Mouse (Mus musculus): Measurements from ENCODE around the gene Auts2.

Gene Auts2

GRCm38 (mm10) chr5:131832891-131833876, 710.0 kb downstream of the Auts2 start:
- no peak for DNase-seq (ENCODE audit: low read depth, low spot score)
- Histone ChIP-seq H3K27me3 (ENCODE audit: control insufficient read depth, insufficient read depth, low read length, poor library complexity, severe bottlenecking) (no peaks in the 10 kb centered on the region), H3K36me3 (ENCODE audit: control insufficient read depth, insufficient read depth, low read length, poor library complexity, severe bottlenecking) (no peaks in the 10 kb centered on the region)

GRCm38 (mm10) chr5:131830111-131830510, 713.0 kb downstream of the Auts2 start:
- H3K36me3 ChIP-seq (ENCODE audit: control insufficient read depth, insufficient read depth, low read length, poor library complexity, severe bottlenecking): no peaks in the 10 kb centered on the region
- no peak for DNase-seq (ENCODE audit: low read depth, low spot score)
- H3K27me3 ChIP-seq (ENCODE audit: control insufficient read depth, insufficient read depth, low read length, poor library complexity, severe bottlenecking): no peaks in the 10 kb centered on the region

- Histone ChIP-seq H3K36me3 (ENCODE audit: control insufficient read depth, insufficient read depth, low read length, poor library complexity, severe bottlenecking) (no peaks in the 10 kb centered on the region), H3K27me3 (ENCODE audit: control insufficient read depth, insufficient read depth, low read length, poor library complexity, severe bottlenecking) (no peaks in the 10 kb centered on the region)
- no peak for DNase-seq (ENCODE audit: low read depth, low spot score)
Observed at GRCm38 (mm10) chr5:131829248-131829647, 713.9 kb downstream of the Auts2 start.

GRCm38 (mm10) chr5:131828607-131829006, 714.5 kb downstream of the Auts2 start:
- Histone ChIP-seq H3K36me3 (ENCODE audit: control insufficient read depth, insufficient read depth, low read length, poor library complexity, severe bottlenecking) (no peaks in the 10 kb centered on the region), H3K27me3 (ENCODE audit: control insufficient read depth, insufficient read depth, low read length, poor library complexity, severe bottlenecking) (no peaks in the 10 kb centered on the region)
- DNase-seq (ENCODE audit: low read depth, low spot score): no peak

GRCm38 (mm10) chr5:131826362-131827261, 716.5 kb downstream of the Auts2 start:
- no peaks in the 10 kb centered on the region for H3K36me3 ChIP-seq (ENCODE audit: control insufficient read depth, insufficient read depth, low read length, poor library complexity, severe bottlenecking)
- no peak for DNase-seq (ENCODE audit: low read depth, low spot score)

GRCm38 (mm10) chr5:131825421-131825820, 717.7 kb downstream of the Auts2 start:
- no peak for DNase-seq (ENCODE audit: low read depth, low spot score)
- no peaks in the 10 kb centered on the region for H3K36me3 ChIP-seq (ENCODE audit: control insufficient read depth, insufficient read depth, low read length, poor library complexity, severe bottlenecking)
- no peaks in the 10 kb centered on the region for H3K27me3 ChIP-seq (ENCODE audit: control insufficient read depth, insufficient read depth, low read length, poor library complexity, severe bottlenecking)

More at GRCm38 (mm10) chr5:131826362-131827261, 716.5 kb downstream of the Auts2 start:
- no peaks in the 10 kb centered on the region for H3K27me3 ChIP-seq (ENCODE audit: control insufficient read depth, insufficient read depth, low read length, poor library complexity, severe bottlenecking)

GRCm38 (mm10) chr5:131824197-131824991, 718.8 kb downstream of the Auts2 start:
- H3K27me3 ChIP-seq (ENCODE audit: control insufficient read depth, insufficient read depth, low read length, poor library complexity, severe bottlenecking): no peaks in the 10 kb centered on the region
- no peak for DNase-seq (ENCODE audit: low read depth, low spot score)
- H3K36me3 ChIP-seq (ENCODE audit: control insufficient read depth, insufficient read depth, low read length, poor library complexity, severe bottlenecking): no peaks in the 10 kb centered on the region

- DNase-seq (ENCODE audit: low read depth, low spot score): no peak
Observed at GRCm38 (mm10) chr5:131821461-131821860, 721.7 kb downstream of the Auts2 start.

GRCm38 (mm10) chr5:131819251-131819691, 723.9 kb downstream of the Auts2 start:
- Histone ChIP-seq H3K27me3 (ENCODE audit: control insufficient read depth, insufficient read depth, low read length, poor library complexity, severe bottlenecking) (no peaks in the 10 kb centered on the region), H3K36me3 (ENCODE audit: control insufficient read depth, insufficient read depth, low read length, poor library complexity, severe bottlenecking) (no peaks in the 10 kb centered on the region)
- DNase-seq (ENCODE audit: low read depth, low spot score): no peak

More at GRCm38 (mm10) chr5:131821461-131821860, 721.7 kb downstream of the Auts2 start:
- Histone ChIP-seq H3K27me3 (ENCODE audit: control insufficient read depth, insufficient read depth, low read length, poor library complexity, severe bottlenecking) (no peaks in the 10 kb centered on the region), H3K36me3 (ENCODE audit: control insufficient read depth, insufficient read depth, low read length, poor library complexity, severe bottlenecking) (no peaks in the 10 kb centered on the region)

- no peaks in the 10 kb centered on the region for H3K36me3 ChIP-seq (ENCODE audit: control insufficient read depth, insufficient read depth, low read length, poor library complexity, severe bottlenecking)
- no peak for DNase-seq (ENCODE audit: low read depth, low spot score)
- no peaks in the 10 kb centered on the region for H3K27me3 ChIP-seq (ENCODE audit: control insufficient read depth, insufficient read depth, low read length, poor library complexity, severe bottlenecking)
Observed at GRCm38 (mm10) chr5:131815498-131815897, 727.6 kb downstream of the Auts2 start.

GRCm38 (mm10) chr5:131814503-131815003, 728.6 kb downstream of the Auts2 start:
- no peaks in the 10 kb centered on the region for H3K36me3 ChIP-seq (ENCODE audit: control insufficient read depth, insufficient read depth, low read length, poor library complexity, severe bottlenecking)
- no peaks in the 10 kb centered on the region for H3K27me3 ChIP-seq (ENCODE audit: control insufficient read depth, insufficient read depth, low read length, poor library complexity, severe bottlenecking)
- DNase-seq (ENCODE audit: low read depth, low spot score): no peak

- Histone ChIP-seq H3K36me3 (ENCODE audit: control insufficient read depth, insufficient read depth, low read length, poor library complexity, severe bottlenecking) (no peaks in the 10 kb centered on the region), H3K27me3 (ENCODE audit: control insufficient read depth, insufficient read depth, low read length, poor library complexity, severe bottlenecking) (no peaks in the 10 kb centered on the region)
- no peak for DNase-seq (ENCODE audit: low read depth, low spot score)
Observed at GRCm38 (mm10) chr5:131813952-131814502, 729.1 kb downstream of the Auts2 start.

- H3K27me3 ChIP-seq (ENCODE audit: control insufficient read depth, insufficient read depth, low read length, poor library complexity, severe bottlenecking): no peaks in the 10 kb centered on the region
Observed at GRCm38 (mm10) chr5:131813331-131813781, 729.8 kb downstream of the Auts2 start.

More at GRCm38 (mm10) chr5:131813331-131813781, 729.8 kb downstream of the Auts2 start:
- no peaks in the 10 kb centered on the region for H3K36me3 ChIP-seq (ENCODE audit: control insufficient read depth, insufficient read depth, low read length, poor library complexity, severe bottlenecking)
- no peak for DNase-seq (ENCODE audit: low read depth, low spot score)
